12 mouse cellular contexts compared by ENCODE assay signal in genomic region chr13:99303846-99304245, GRCm38 (mm10). TPM values are rescaled to one million over a fixed set of nuclear protein-coding genes. Genes with fewer than 3 reads are reported as not detected.
A peak's percentile ranks its signal among the peaks of the same experiment; 100 is the strongest.
DNase-seq lines count a peak whose midpoint lies in the region; ATAC-seq lines count a peak whose summit lies in the region.
"Had no signal": no experiment of that assay in that cellular context is flagged by ENCODE, and none has a peak within 500 bp of the region (broad histone marks: within the 10 kb centered on the region; RNA-seq: fewer than 3 reads in every experiment).

No protein-coding gene starts in this region.

- H3K9ac ChIP-seq in limb, embryonic 13.5 days: no peak overlapping the region
- no peak overlapping the region for H3K9ac ChIP-seq in midbrain, embryonic 11.5 days (ENCODE audit: low read length)
- H3K9ac ChIP-seq in kidney, embryonic 14.5 days (ENCODE audit: low read depth, low read length): no peak overlapping the region
- H3K9ac ChIP-seq: liver, embryonic 14.5 days had no signal

- DNase-seq in cerebellum, postnatal 10 days: peak; percentile 63 to 71
- DNase-seq in cerebellum, adult 11 months: no peak
- DNase-seq in limb, embryonic 10.5 days (ENCODE audit: low spot score): no peak
- peak; percentile 27 to 66 for DNase-seq in layer of hippocampus, postnatal 14 days (ENCODE audit: low spot score in 2 of 2)
- DNase-seq in right cerebral cortex, postnatal 36 days (ENCODE audit: low spot score in 2 of 2): peak; percentile 40 to 50
- no peak for DNase-seq in midbrain, embryonic 11.5 days (ENCODE audit: low spot score, missing footprints)
- DNase-seq: cerebellum, postnatal 36 days; kidney, adult 9 months; thymus, postnatal 4 days had no signal

- H3K27me3 ChIP-seq in limb, embryonic 13.5 days: no peaks in the 10 kb centered on the region
- H3K27me3 ChIP-seq in limb, embryonic 10.5 days (ENCODE audit: low read depth, poor library complexity, severe bottlenecking): no peaks in the 10 kb centered on the region
- no peaks in the 10 kb centered on the region for H3K27me3 ChIP-seq in midbrain, embryonic 11.5 days (ENCODE audit: control insufficient read depth, insufficient read depth, low read length)
- H3K27me3 ChIP-seq in kidney, embryonic 14.5 days (ENCODE audit: control insufficient read depth, insufficient read depth, low read length): no peaks in the 10 kb centered on the region

- peak overlapping the region; percentile 11; the same call in 1 of the 2 replicates for H3K27ac ChIP-seq in limb, embryonic 13.5 days
- H3K27ac ChIP-seq in limb, embryonic 10.5 days: no peak overlapping the region
- no peak overlapping the region for H3K27ac ChIP-seq in midbrain, embryonic 11.5 days (ENCODE audit: low read depth, low read length)
- H3K27ac ChIP-seq in kidney, embryonic 14.5 days (ENCODE audit: low read depth, low read length): no peak overlapping the region
- H3K27ac ChIP-seq: liver, embryonic 14.5 days had no signal

- no peak overlapping the region for H3K4me2 ChIP-seq in limb, embryonic 13.5 days (replicated peaks)
- H3K4me2 ChIP-seq in midbrain, embryonic 11.5 days: no peak overlapping the region
- H3K4me2 ChIP-seq in kidney, embryonic 14.5 days (replicated peaks; ENCODE audit: low read depth, low read length): no peak overlapping the region

- 43% methylated on average over 5 of the region's 5 CpGs for whole genome bisulfite sequencing in limb, embryonic 13.5 days
- 92% methylated on average over 5 of the region's 5 CpGs for WGBS in limb, embryonic 10.5 days
- 88% methylated on average over 5 of the region's 5 CpGs for WGBS in midbrain, embryonic 11.5 days
- 62% methylated on average over 5 of the region's 5 CpGs for WGBS in kidney, embryonic 14.5 days

- H3K4me1 ChIP-seq in limb, embryonic 13.5 days: peaks cover 34% of the 10 kb centered on the region
- H3K4me1 ChIP-seq in limb, embryonic 10.5 days: peaks cover 5% of the 10 kb centered on the region
- H3K4me1 ChIP-seq in midbrain, embryonic 11.5 days (ENCODE audit: control insufficient read depth, insufficient read depth, low read length): no peaks in the 10 kb centered on the region
- H3K4me1 ChIP-seq in kidney, embryonic 14.5 days (ENCODE audit: control insufficient read depth, insufficient read depth, low read length): peaks cover 6% of the 10 kb centered on the region; the same call in 1 of the 2 replicates

- H3K4me3 ChIP-seq in limb, embryonic 13.5 days: no peak overlapping the region
- H3K4me3 ChIP-seq in limb, embryonic 10.5 days: no peak overlapping the region
- H3K4me3 ChIP-seq in midbrain, embryonic 11.5 days (ENCODE audit: low read depth, low read length): no peak overlapping the region
- H3K4me3 ChIP-seq in kidney, embryonic 14.5 days (ENCODE audit: low read length): no peak overlapping the region

- no peaks in the 10 kb centered on the region for H3K36me3 ChIP-seq in limb, embryonic 13.5 days
- no peaks in the 10 kb centered on the region for H3K36me3 ChIP-seq in limb, embryonic 10.5 days
- no peaks in the 10 kb centered on the region for H3K36me3 ChIP-seq in midbrain, embryonic 11.5 days (ENCODE audit: control insufficient read depth, insufficient read depth, low read length)
- no peaks in the 10 kb centered on the region for H3K36me3 ChIP-seq in kidney, embryonic 14.5 days (ENCODE audit: control insufficient read depth, insufficient read depth, low read length)

- ATAC-seq in limb, embryonic 13.5 days (ENCODE audit: low FRiP score, low read depth): no peak
- ATAC-seq in midbrain, embryonic 11.5 days (ENCODE audit: low FRiP score): no peak
- ATAC-seq in kidney, embryonic 14.5 days (ENCODE audit: low FRiP score, low TSS enrichment): no peak

- H3K9me3 ChIP-seq in limb, embryonic 13.5 days: no peaks in the 10 kb centered on the region
- no peaks in the 10 kb centered on the region for H3K9me3 ChIP-seq in limb, embryonic 10.5 days (replicated peaks)
- H3K9me3 ChIP-seq in midbrain, embryonic 11.5 days (ENCODE audit: control insufficient read depth, low read length): no peaks in the 10 kb centered on the region
- no peaks in the 10 kb centered on the region for H3K9me3 ChIP-seq in kidney, embryonic 14.5 days (ENCODE audit: control insufficient read depth, low read length)

RNA-seq across cellular contexts. Expression of gene Ptcd2, which starts 40.7 kb away (rescaled TPM):
- 44.2 and 45.8 TPM in 2 replicates for polyA plus RNA-seq in limb, embryonic 13.5 days (2015; fragmentation: Nextera tagmentation; extraction: Ambion mirVana)
- 57.3 and 59.1 TPM in 2 replicates for polyA plus RNA-seq in limb, embryonic 10.5 days (2016; fragmentation: Nextera tagmentation; extraction: Ambion mirVana)
- total RNA-seq in layer of hippocampus, postnatal 14 days (2021): 10 to 100 TPM; 30.2 to 32.8 TPM
- 54.1 and 55.9 TPM in 2 replicates for polyA plus RNA-seq in midbrain, embryonic 11.5 days (2014; fragmentation: Nextera tagmentation; extraction: Ambion mirVana)
- 57.5 and 59.1 TPM in 2 replicates for polyA plus RNA-seq in kidney, embryonic 14.5 days (2014; fragmentation: Nextera tagmentation; extraction: Ambion mirVana)

RNA-seq across cellular contexts. Expression of gene Mrps27, which starts 40.7 kb away (rescaled TPM):
- polyA plus RNA-seq in limb, embryonic 13.5 days (2015; fragmentation: Nextera tagmentation; extraction: Ambion mirVana): 60.2 and 60.9 TPM in 2 replicates
- 85.4 and 97.4 TPM in 2 replicates for polyA plus RNA-seq in limb, embryonic 10.5 days (2016; fragmentation: Nextera tagmentation; extraction: Ambion mirVana)
- total RNA-seq in layer of hippocampus, postnatal 14 days (2021): 10 to 100 TPM; 25.9 to 26.5 TPM
- polyA plus RNA-seq in midbrain, embryonic 11.5 days (2014; fragmentation: Nextera tagmentation; extraction: Ambion mirVana): 60.1 and 64.1 TPM in 2 replicates
- 53.6 and 70.3 TPM in 2 replicates for polyA plus RNA-seq in kidney, embryonic 14.5 days (2014; fragmentation: Nextera tagmentation; extraction: Ambion mirVana)

Comparison
In these comparisons a context has a peak if more than half of its experiments do, and no peak if none do; other contexts are left out.
1. DNase-seq: peak in cerebellum, postnatal 10 days (2 of 2), layer of hippocampus, postnatal 14 days (2 of 2) and right cerebral cortex, postnatal 36 days (2 of 2); none in cerebellum, adult 11 months (single experiment), limb, embryonic 10.5 days (single experiment) and midbrain, embryonic 11.5 days (single experiment).